Comparison of ENCODE assay signal across 25 mouse cellular contexts in the genomic region with DNA sequence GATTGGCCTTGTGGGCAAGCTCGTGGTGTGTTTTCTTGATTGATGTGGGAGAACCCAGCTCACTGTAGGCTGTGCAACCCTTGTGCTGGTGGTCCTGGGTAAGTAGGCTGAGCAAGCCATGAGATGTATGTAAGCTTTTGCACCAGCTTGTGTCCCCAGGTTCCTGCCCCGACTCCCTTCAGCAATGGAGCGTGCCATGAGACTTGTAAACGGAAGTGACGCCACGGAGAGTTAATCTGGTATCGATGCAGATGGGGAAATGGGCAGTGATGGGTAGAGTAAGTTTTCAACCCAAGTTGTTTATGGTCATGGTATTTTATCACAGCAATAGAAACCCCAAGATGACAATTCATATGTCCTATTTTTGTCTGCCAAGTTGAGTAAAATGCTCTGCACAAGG.
"Had no signal": no experiment of that assay in that cellular context is flagged by ENCODE, and none has a peak within 500 bp of the region (broad histone marks: within the 10 kb centered on the region; RNA-seq: fewer than 3 reads in every experiment).

No protein-coding gene starts in this region.

- H3K4me2 ChIP-seq: heart, embryonic 12.5 days; hindbrain, embryonic 12.5 days; hindbrain, embryonic 15.5 days; kidney, embryonic 15.5 days; limb, embryonic 12.5 days; liver, embryonic 11.5 days had no signal

- DNase-seq: gastrocnemius, adult 2 months; gastrocnemius, postnatal 10 days; gastrocnemius, postnatal 25 days; heart, adult 18-20 months; heart, postnatal 10 days; heart, postnatal 4 days; kidney, adult 11 months; kidney, adult 2 months; kidney, adult 9 months; kidney, postnatal 14 days; kidney, postnatal 36 days; liver had no signal

- H3K9ac ChIP-seq: heart, embryonic 12.5 days; hindbrain, embryonic 12.5 days; hindbrain, embryonic 15.5 days; kidney, embryonic 15.5 days; limb, embryonic 12.5 days had no signal

- H3K27ac ChIP-seq: gastrocnemius, adult 2 months; heart, embryonic 10.5 days; hindbrain, embryonic 10.5 days; hindbrain, embryonic 12.5 days; hindbrain, embryonic 15.5 days; hindbrain, postnatal 0 days; kidney, embryonic 15.5 days; kidney, postnatal 0 days; left cerebral cortex, adult 2 months; limb, embryonic 10.5 days; limb, embryonic 12.5 days had no signal

- H3K27me3 ChIP-seq: heart, embryonic 12.5 days; hindbrain, embryonic 12.5 days; hindbrain, embryonic 15.5 days had no signal

- ATAC-seq: hindbrain, postnatal 0 days; intestine, embryonic 16.5 days had no signal

- H3K36me3 ChIP-seq: hindbrain, embryonic 12.5 days; hindbrain, embryonic 15.5 days; kidney, embryonic 15.5 days had no signal

- H3K4me1 ChIP-seq: heart, embryonic 10.5 days; heart, embryonic 12.5 days; hindbrain, embryonic 10.5 days; hindbrain, embryonic 12.5 days; hindbrain, embryonic 15.5 days; kidney, embryonic 15.5 days; limb, embryonic 12.5 days had no signal

- H3K4me3 ChIP-seq: gastrocnemius, adult 2 months; heart, embryonic 10.5 days; heart, embryonic 12.5 days; hindbrain, embryonic 10.5 days; hindbrain, embryonic 12.5 days; hindbrain, embryonic 15.5 days; kidney, embryonic 15.5 days; left cerebral cortex, adult 2 months; limb, embryonic 10.5 days; limb, embryonic 12.5 days had no signal

- H3K9me3 ChIP-seq: heart, embryonic 10.5 days; heart, embryonic 12.5 days; hindbrain, embryonic 10.5 days; hindbrain, embryonic 12.5 days; hindbrain, embryonic 15.5 days; kidney, embryonic 15.5 days; limb, embryonic 10.5 days; limb, embryonic 12.5 days had no signal
